Mouse (Mus musculus): ENCODE data around the gene Macrod1. TPM values are rescaled to one million over a fixed set of nuclear protein-coding genes. Genes with fewer than 3 reads are reported as not detected.

Gene Macrod1
- polyA plus RNA-seq, 1 experiment, result 61.7 TPM

GRCm38 (mm10) chr19:7057126-7057721 is 614 bp downstream of the Macrod1 start:
- DNase-seq, result no peak
- peak overlapping the region; percentile 81 for H3K27ac ChIP-seq (ENCODE audit: insufficient read depth, low read depth, low read length)

GRCm38 (mm10) chr19:7057722-7058207 is 1.2 kb downstream of the Macrod1 start:
- peaks cover 9% of the 10 kb centered on the region for H3K4me1 ChIP-seq (ENCODE audit: control insufficient read depth, insufficient read depth, low read length)
- no peaks in the 10 kb centered on the region for H3K36me3 ChIP-seq (ENCODE audit: control insufficient read depth, insufficient read depth, low read length)
- TF ChIP-seq CTCF (conservative IDR thresholded peaks at IDR 0.05; ENCODE audit: insufficient read depth, insufficient read length, low read depth, low read length) (peak; percentile 48), POLR2A (IDR thresholded peaks at IDR 0.05; ENCODE audit: low read depth, low read length) (peak; percentile 88)
- peak; percentile 95 for DNase-seq
- 3% methylated on average over 15 of the region's 15 CpGs for WGBS
- H3K27ac ChIP-seq (ENCODE audit: insufficient read depth, low read depth, low read length), result peak overlapping the region; percentile 81
- H3K4me3 ChIP-seq (ENCODE audit: insufficient read depth, low read depth, low read length), result peak overlapping the region; percentile 52
- no peaks in the 10 kb centered on the region for H3K27me3 ChIP-seq (replicated peaks; ENCODE audit: control insufficient read depth, insufficient read depth, low read length)

More at GRCm38 (mm10) chr19:7057126-7057721, 614 bp downstream of the Macrod1 start:
- TF ChIP-seq POLR2A (IDR thresholded peaks at IDR 0.05; ENCODE audit: low read depth, low read length) (no peak), CTCF (conservative IDR thresholded peaks at IDR 0.05; ENCODE audit: insufficient read depth, insufficient read length, low read depth, low read length) (no peak)
- no peaks in the 10 kb centered on the region for H3K36me3 ChIP-seq (ENCODE audit: control insufficient read depth, insufficient read depth, low read length)
- peaks cover 9% of the 10 kb centered on the region for H3K4me1 ChIP-seq (ENCODE audit: control insufficient read depth, insufficient read depth, low read length)
- H3K27me3 ChIP-seq (replicated peaks; ENCODE audit: control insufficient read depth, insufficient read depth, low read length), result no peaks in the 10 kb centered on the region
- peak overlapping the region; percentile 52 for H3K4me3 ChIP-seq (ENCODE audit: insufficient read depth, low read depth, low read length)
- 1% methylated on average over 16 of the region's 16 CpGs for WGBS

GRCm38 (mm10) chr19:7058541-7058940 is 1.9 kb downstream of the Macrod1 start:
- no peak for DNase-seq
- Histone ChIP-seq H3K4me1 (ENCODE audit: control insufficient read depth, insufficient read depth, low read length) (peaks cover 9% of the 10 kb centered on the region), H3K27ac (ENCODE audit: insufficient read depth, low read depth, low read length) (no peak overlapping the region), H3K27me3 (replicated peaks; ENCODE audit: control insufficient read depth, insufficient read depth, low read length) (no peaks in the 10 kb centered on the region), H3K4me3 (ENCODE audit: insufficient read depth, low read depth, low read length) (no peak overlapping the region), H3K36me3 (ENCODE audit: control insufficient read depth, insufficient read depth, low read length) (no peaks in the 10 kb centered on the region)
- TF ChIP-seq POLR2A (IDR thresholded peaks at IDR 0.05; ENCODE audit: low read depth, low read length), result no peak
- TF ChIP-seq CTCF (conservative IDR thresholded peaks at IDR 0.05; ENCODE audit: insufficient read depth, insufficient read length, low read depth, low read length), result no peak
- 76% methylated on average over 6 of the region's 6 CpGs for WGBS

GRCm38 (mm10) chr19:7062110-7062509 is 5.5 kb downstream of the Macrod1 start:
- H3K4me1 ChIP-seq (ENCODE audit: control insufficient read depth, insufficient read depth, low read length), result peaks cover 7% of the 10 kb centered on the region; the same call in 1 of the 2 replicates
- TF ChIP-seq POLR2A (IDR thresholded peaks at IDR 0.05; ENCODE audit: low read depth, low read length) (no peak), CTCF (conservative IDR thresholded peaks at IDR 0.05; ENCODE audit: insufficient read depth, insufficient read length, low read depth, low read length) (no peak)
- WGBS, result 94% methylated on average over 5 of the region's 5 CpGs
- H3K4me3 ChIP-seq (ENCODE audit: insufficient read depth, low read depth, low read length), result no peak overlapping the region
- H3K27ac ChIP-seq (ENCODE audit: insufficient read depth, low read depth, low read length), result no peak overlapping the region
- DNase-seq, result no peak
- H3K27me3 ChIP-seq (replicated peaks; ENCODE audit: control insufficient read depth, insufficient read depth, low read length), result no peaks in the 10 kb centered on the region
- H3K36me3 ChIP-seq (ENCODE audit: control insufficient read depth, insufficient read depth, low read length), result no peaks in the 10 kb centered on the region

- no peak overlapping the region for H3K4me3 ChIP-seq (ENCODE audit: insufficient read depth, low read depth, low read length)
- DNase-seq, result no peak
- H3K27ac ChIP-seq (ENCODE audit: insufficient read depth, low read depth, low read length), result no peak overlapping the region
- 79% methylated on average over 8 of the region's 8 CpGs for WGBS
- no peaks in the 10 kb centered on the region for H3K27me3 ChIP-seq (replicated peaks; ENCODE audit: control insufficient read depth, insufficient read depth, low read length)
- no peak for TF ChIP-seq POLR2A (IDR thresholded peaks at IDR 0.05; ENCODE audit: low read depth, low read length)
- TF ChIP-seq CTCF (conservative IDR thresholded peaks at IDR 0.05; ENCODE audit: insufficient read depth, insufficient read length, low read depth, low read length), result no peak
- peaks cover 7% of the 10 kb centered on the region; the same call in 1 of the 2 replicates for H3K4me1 ChIP-seq (ENCODE audit: control insufficient read depth, insufficient read depth, low read length)
- no peaks in the 10 kb centered on the region for H3K36me3 ChIP-seq (ENCODE audit: control insufficient read depth, insufficient read depth, low read length)
Measured at GRCm38 (mm10) chr19:7062916-7063315, 6.3 kb downstream of the Macrod1 start.

GRCm38 (mm10) chr19:7064571-7064970 is 8.0 kb downstream of the Macrod1 start:
- 3% methylated on average over 3 of the region's 3 CpGs for WGBS
- Histone ChIP-seq H3K27me3 (replicated peaks; ENCODE audit: control insufficient read depth, insufficient read depth, low read length) (no peaks in the 10 kb centered on the region), H3K4me3 (ENCODE audit: insufficient read depth, low read depth, low read length) (no peak overlapping the region), H3K36me3 (ENCODE audit: control insufficient read depth, insufficient read depth, low read length) (no peaks in the 10 kb centered on the region), H3K4me1 (ENCODE audit: control insufficient read depth, insufficient read depth, low read length) (peaks cover 3% of the 10 kb centered on the region; the same call in 1 of the 2 replicates), H3K27ac (ENCODE audit: insufficient read depth, low read depth, low read length) (no peak overlapping the region)
- DNase-seq, result peak; percentile 85
- peak; percentile 99; the same call in 1 of the 2 replicates for TF ChIP-seq CTCF (conservative IDR thresholded peaks at IDR 0.05; ENCODE audit: insufficient read depth, insufficient read length, low read depth, low read length)
- TF ChIP-seq POLR2A (IDR thresholded peaks at IDR 0.05; ENCODE audit: low read depth, low read length), result no peak

- WGBS, result 33% methylated on average over 15 of the region's 15 CpGs
- DNase-seq, result peak; percentile 80
- Histone ChIP-seq H3K4me1 (ENCODE audit: control insufficient read depth, insufficient read depth, low read length) (peaks cover 3% of the 10 kb centered on the region; the same call in 1 of the 2 replicates), H3K27me3 (replicated peaks; ENCODE audit: control insufficient read depth, insufficient read depth, low read length) (no peaks in the 10 kb centered on the region), H3K36me3 (ENCODE audit: control insufficient read depth, insufficient read depth, low read length) (no peaks in the 10 kb centered on the region), H3K27ac (ENCODE audit: insufficient read depth, low read depth, low read length) (no peak overlapping the region), H3K4me3 (ENCODE audit: insufficient read depth, low read depth, low read length) (no peak overlapping the region)
- TF ChIP-seq POLR2A (IDR thresholded peaks at IDR 0.05; ENCODE audit: low read depth, low read length), result no peak
- TF ChIP-seq CTCF (conservative IDR thresholded peaks at IDR 0.05; ENCODE audit: insufficient read depth, insufficient read length, low read depth, low read length), result no peak
Measured at GRCm38 (mm10) chr19:7066034-7066827, 9.6 kb downstream of the Macrod1 start.
